Mouse (Mus musculus) brain, embryonic 14.5 days (tissue): ENCODE results near the gene Rab4b.

Experiments used
- CTCF ChIP-seq: fragments of 200-500 bp; IDR thresholded peaks from 2 replicates; pipeline ENCODE4 v1.5.1; 2012; ENCODE audit warnings: inconsistent platforms, mild to moderate bottlenecking, moderate library complexity, borderline replicate concordance; ENCODE audit not compliant: insufficient read depth, insufficient read length; ENCODE audit errors: extremely low read depth
- POLR2A ChIP-seq: fragments of 200-500 bp; IDR thresholded peaks from 2 replicates; pipeline ENCODE4 v1.6.1; 2012; ENCODE audit warnings: mild to moderate bottlenecking, inconsistent platforms, borderline replicate concordance; ENCODE audit not compliant: poor library complexity, insufficient read depth, insufficient read length, severe bottlenecking; ENCODE audit errors: extremely low read depth

- TF ChIP-seq CTCF = no peak
- no peak; the same call in 1 of the 2 replicates for TF ChIP-seq POLR2A
Observed at GRCm38 (mm10) chr7:27166229-27166613, 12.5 kb downstream of the Rab4b start.
